Mouse (Mus musculus): ENCODE data around the gene Pigg. TPM values are rescaled to one million over a fixed set of nuclear protein-coding genes. Genes with fewer than 3 reads are reported as not detected.
"Not testable (repeated sequence)": the region's sequence is repeated elsewhere in the genome, so short reads cannot be mapped to it uniquely, and the experiment has no call there.

Gene Pigg
- 10 to 100 TPM; 13.5 to 18.2 (median 15.5) TPM for total RNA-seq (2022)

- DNase-seq: peak; percentile 92
These were observed at the start of gene Pigg for GRCm38 (mm10) chr5:108312224-108313064. Gene Pigg (plus strand): TSS chr5:108312609.

DNA sequence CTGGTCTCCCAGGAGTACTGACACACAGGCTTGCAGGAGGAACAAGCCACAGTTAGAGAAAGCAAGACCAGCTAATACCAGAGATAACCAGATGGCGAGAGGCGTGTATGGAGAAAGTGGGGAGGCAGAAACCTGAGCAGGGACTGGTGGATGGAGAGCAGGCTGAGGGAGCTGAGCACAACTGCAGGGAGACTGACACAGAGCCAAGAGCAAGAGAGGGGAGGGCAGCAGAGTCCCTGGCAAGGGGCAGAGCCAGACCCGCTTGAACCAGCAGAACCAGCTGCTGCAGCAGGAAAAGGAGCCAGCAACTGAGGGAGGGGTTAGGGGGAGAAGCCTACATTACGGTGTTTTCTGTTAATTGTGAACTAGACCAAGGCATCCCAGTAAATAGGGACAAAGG, 49.7 kb upstream of the Pigg start:
- no peak for DNase-seq

GRCm38 (mm10) chr5:108263785-108264184, 48.6 kb upstream of the Pigg start:
- not testable (repeated sequence) for DNase-seq

DNA sequence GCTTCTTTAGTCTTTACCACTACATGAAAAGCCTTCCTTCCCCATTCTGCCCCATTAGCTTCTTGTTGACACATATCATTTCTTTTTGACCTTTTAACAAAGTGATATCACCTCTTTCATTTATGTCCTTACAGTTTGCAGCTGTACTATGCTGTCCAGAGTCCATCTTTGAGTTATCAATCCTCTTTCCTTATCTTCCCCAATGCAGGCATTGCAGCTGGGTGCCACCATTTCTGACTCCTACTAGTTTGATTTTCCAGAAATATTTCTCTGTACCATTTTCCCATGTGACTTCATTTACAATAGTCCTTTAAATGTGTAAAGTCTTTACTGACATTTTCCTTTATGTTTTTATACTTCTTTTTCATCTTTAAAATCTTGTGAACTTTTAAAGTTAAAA, 45.4 kb upstream of the Pigg start:
- no peak for DNase-seq

DNA sequence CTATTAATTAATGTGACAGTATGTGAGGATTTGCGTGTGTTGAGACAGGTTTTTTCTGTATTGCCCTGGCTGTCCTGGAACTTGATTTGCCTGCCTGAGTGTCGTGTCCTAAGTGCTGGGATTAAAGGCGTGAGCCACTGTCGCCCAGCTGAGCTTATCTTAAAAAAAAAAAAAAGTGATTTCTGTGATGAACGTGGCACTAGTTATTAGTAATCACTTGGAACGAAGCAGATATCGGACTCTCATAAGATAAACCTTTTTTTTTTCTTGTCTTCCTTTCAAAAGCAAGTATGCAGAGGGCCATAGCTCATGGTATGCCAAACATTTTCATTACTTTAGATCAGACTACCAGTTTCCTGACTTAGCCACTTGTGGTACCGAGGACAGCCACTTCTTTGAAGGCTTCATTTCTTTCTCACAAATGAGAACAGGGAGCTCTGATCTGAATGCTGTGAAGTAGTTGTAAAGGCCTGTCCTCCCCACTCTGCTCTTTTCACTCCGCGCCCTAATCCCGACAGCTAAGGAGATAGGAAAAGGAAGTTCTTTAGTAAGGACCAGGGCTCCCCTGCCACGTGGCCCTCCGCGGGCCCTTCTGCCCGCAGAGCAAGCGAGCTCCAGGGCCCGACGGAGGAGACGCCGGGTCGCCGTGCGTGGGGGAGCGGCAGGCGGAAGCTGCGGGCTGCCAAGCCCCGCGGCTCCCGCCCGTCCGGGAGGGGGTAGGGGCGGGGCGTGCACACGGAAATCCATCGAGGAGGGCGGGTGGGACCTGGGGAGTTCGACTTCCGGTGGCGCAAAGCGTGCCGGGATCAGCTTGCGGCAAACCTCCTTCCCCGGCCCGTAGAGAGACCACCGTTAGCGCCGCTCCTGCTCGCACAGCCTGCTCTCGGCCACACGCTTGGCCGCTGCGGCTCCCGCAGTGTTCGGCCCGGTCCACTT, 44.0 kb upstream of the Pigg start, which contains the start of gene Dr1:
TSS of gene Dr1 (plus strand) at position 771 of the 936 bp plus-strand sequence.
- peak; percentile 81 for DNase-seq

DNA sequence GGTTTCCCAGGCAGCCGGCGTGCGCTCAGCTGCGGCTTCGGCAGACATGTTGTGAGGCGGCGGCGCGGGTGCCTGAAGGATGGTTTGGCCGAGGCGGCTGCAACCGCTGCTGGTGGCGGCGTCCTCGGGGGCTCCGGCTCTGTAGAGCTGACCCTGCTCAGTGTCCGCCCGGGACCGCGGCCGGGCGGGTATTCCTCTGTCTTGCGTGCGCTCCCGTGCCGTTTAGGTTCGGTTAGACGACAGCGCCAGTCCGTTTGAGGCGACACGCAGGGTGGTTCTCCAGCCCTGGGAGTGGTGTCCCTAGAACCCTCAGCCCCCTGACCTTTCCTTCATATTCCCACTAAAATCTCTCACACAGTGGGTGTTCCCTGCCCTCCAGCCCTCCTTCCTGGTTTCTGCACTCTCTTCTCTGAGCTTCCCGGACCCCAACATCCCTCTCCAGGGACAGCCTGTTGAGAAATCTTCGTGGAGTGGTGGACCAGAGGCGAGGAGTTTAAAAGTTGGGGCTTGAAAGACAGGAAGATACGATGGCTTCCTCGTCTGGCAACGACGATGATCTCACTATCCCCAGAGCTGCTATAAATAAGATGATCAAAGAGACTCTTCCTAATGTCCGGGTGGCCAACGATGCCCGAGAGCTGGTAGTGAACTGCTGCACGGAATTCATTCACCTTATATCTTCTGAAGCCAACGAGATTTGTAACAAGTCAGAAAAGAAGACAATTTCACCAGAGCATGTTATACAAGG, 43.2 kb upstream of the Pigg start:
- peak; percentile 9 for DNase-seq

GRCm38 (mm10) chr5:108269811-108270151, 42.6 kb upstream of the Pigg start:
- DNase-seq: no peak

- no peak for DNase-seq
These were observed 42.0 kb upstream of the Pigg start for GRCm38 (mm10) chr5:108270415-108270814.

DNA sequence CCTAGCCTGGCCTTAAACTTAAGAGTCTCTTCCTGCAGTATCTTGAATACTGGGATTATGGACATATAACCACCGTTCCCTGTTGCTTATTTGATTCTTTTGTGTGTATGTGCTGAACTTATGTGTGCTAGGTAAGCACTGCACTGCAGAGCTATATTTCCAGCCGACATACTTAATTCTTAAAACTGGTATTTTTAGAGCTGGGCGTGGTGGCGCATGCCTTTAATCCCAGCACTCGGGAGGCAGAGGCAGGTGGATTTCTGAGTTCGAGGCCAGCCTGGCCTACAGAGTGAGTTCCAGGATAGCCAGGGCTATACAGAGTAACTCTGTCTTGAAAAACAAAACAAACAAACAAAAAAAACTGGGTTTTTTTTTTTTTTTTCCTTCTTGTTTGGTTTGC, 41.1 kb upstream of the Pigg start:
- not testable (repeated sequence) for DNase-seq

DNA sequence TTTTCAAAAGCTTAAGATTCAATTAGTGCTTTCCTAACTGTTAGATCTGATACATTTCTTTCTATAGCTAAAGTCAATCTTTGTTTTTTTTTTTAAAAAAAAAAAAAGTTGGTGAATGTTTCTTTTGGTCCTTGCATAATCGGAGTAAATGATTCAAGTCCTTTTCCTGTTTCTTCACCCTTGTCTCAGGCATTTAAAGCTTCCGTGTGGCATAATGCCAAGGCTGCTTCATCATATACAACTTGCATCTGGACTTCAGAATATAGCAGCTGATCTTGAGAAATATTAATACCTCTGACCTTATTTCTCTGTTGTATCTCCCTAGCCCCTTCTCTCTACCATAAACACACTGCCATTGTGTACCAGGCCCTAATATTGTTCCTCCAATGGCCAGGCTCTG, 25.5 kb upstream of the Pigg start:
- DNase-seq: no peak

GRCm38 (mm10) chr5:108301567-108301966, 10.8 kb upstream of the Pigg start:
- DNase-seq: no peak

GRCm38 (mm10) chr5:108313065-108313860, 854 bp downstream of the Pigg start:
- no peak for DNase-seq

DNA sequence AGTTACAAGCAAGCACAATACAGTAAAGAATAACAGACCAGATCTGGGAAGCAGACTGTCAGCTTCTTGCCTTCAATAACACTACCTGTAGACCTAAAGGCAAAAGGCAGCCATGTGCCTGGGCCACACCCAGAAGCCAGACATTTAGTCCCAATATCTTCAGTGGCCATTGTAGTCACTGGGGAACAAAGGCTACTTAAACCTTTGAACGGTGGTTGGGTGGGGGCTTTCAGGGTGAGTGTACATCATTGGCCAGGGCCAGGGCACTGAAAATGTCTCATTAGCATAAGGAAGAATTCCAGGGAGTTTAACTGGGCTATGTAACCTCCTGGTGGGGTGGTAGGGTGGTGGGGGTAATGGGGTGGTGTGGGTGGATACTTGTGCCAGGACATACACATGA, 18.6 kb downstream of the Pigg start:
- DNase-seq: no peak

DNA sequence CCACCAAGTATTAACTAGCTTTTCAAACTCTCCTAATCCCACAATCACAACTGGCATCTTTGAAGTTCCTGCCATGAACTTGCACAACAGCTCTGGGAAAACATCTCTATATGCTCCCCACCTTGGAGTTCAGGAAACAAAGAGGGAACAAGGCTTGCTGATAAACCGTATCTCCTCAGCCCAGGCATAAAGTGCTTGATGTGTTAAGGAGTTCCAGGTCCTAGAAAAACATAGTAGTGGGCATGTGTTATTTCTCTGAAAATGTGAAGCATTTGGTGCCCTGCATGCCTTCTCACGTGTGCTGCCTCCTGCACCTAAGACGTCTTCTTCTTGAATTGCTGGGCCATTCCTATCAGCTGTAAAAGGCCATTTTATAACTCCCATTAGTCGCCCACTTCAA, 25.0 kb downstream of the Pigg start:
- no peak for DNase-seq

- no peak for DNase-seq
These were observed 25.6 kb downstream of the Pigg start for GRCm38 (mm10) chr5:108338049-108338448.

DNA sequence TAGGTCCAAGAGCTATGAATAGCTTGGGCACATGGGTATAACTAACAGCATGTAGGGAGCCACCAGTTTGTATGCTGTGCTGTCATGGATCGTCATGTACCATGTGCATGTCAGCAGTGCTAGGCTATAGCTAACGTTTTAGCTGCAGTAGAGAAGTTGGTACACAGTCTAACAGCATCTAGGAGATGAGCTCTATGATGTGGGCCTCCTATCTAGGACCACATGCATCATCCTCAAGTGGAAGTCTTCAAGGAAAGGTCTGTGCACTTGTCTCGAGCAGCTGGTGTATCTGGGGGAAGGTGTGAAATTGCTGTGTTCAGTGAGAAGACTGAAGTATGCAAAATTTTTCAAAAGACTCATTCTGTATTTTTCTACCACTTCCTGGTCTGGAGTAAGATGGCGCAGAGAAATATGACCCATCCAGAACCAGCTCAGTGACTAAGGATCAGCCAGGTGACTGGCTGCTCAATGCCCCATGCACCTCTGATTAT, 31.3 kb downstream of the Pigg start:
- DNase-seq: no peak

- DNase-seq: no peak
These were observed 33.1 kb downstream of the Pigg start for GRCm38 (mm10) chr5:108345313-108346071.

DNA sequence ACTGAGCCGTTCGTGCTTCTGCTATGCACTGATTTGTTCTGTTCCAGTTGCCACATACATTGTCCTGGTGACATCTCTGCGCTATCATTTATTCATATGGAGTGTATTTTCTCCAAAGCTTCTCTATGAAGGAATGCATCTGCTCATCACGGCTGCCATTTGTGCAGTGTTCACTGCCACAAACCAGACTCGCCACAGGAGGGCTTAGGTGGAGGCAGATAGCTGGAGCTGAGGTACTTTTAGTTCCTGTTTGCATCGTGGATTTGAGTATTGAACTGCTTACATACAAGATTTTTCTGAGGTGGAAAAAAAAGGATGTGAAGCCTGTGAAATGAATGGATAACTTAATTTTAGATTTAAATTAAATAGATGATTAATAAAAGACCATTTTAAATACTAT, 35.4 kb downstream of the Pigg start:
- no peak for DNase-seq

DNA sequence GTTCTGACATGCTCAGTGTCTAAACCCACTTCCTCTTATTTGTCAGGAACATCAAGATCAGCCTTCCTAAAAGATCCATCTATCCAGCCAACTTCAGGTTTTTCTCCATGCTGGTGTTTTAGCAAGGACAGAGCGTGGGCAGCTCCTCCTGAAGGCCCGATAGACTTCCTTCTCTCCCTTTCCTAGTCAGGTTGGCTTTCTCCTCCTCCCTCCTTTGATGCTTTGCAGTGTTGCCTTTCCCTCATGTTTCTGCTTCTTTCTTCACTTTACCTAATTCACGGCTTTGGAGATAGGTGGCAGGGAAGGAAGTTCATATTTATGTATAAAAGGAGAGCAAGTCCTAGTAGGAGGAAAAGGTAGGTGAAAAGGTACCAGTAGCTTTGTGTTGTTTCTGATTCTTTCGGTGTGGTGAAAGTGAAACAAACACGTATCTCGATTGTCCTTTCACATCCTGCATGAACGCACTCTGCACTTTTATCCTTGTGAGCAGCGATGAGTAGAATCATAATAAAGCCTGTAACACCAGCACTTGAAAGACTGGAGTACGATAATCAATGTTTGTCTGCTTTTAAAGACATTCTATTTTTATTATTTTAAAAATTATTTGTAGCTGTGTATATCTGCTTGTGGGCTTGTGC, 37.2 kb downstream of the Pigg start:
- no peak for DNase-seq

DNA sequence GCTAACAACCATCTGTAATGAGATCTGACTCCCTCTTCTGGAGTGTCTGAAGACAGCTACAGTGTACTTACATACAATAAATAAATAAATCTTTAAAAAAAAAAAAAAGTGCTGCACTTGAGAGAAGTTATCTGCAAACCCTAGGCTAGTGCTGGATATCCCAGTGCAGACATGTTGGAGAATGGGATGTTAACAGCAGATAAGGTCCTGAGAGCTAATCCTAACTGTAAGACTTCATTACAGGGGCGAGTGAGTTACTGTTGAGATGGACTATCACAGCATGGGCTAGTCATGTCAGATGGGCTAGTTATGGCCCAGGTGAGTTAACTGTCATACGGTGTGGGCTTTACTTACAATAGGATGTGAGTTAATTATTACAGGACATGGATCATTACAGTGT, 41.6 kb downstream of the Pigg start:
- no peak for DNase-seq

Data from adrenal gland, adult 8-10 months (tissue).